Mouse (Mus musculus): ENCODE results near the gene Kif20b. TPM values are rescaled to one million over a fixed set of nuclear protein-coding genes. Genes with fewer than 3 reads are reported as not detected.

The Kif20b gene
- polyA plus RNA-seq, 1 experiment from 2014 or later = 75.3 TPM

DNA sequence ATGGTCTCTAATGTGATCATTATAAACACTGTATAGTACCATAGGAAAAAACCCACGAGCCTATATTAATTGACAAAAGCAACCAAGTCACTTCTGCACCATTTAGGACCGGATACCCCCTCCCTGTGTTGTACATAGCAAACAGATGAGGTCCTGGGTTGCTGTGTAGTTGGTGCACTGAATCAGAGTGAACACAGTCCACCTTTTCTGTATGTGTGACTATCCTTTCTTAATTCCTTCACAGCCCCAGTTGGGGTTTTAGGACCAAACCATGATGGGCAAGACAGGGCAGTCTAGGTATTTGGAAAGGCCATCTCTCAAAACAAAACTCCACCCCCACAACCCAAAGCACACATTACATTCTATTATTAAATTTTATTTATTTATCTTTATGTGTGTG lies 20.4 kb upstream of the Kif20b start:
- Histone ChIP-seq H3K9ac (replicated peaks; ENCODE audit: low read length) (no peak overlapping the region), H3K9me3 (replicated peaks; ENCODE audit: control insufficient read depth, low read length) (no peaks in the 10 kb centered on the region), H3K4me1 (ENCODE audit: control insufficient read depth, insufficient read depth, low read length) (no peaks in the 10 kb centered on the region), H3K36me3 (replicated peaks; ENCODE audit: control insufficient read depth, insufficient read depth, low read depth, low read length) (no peaks in the 10 kb centered on the region), H3K4me2 (ENCODE audit: low read depth, low read length) (no peak overlapping the region), H3K27me3 (ENCODE audit: control insufficient read depth, insufficient read depth, low read length) (no peaks in the 10 kb centered on the region), H3K27ac (replicated peaks; ENCODE audit: low read depth, low read length) (no peak overlapping the region), H3K4me3 (ENCODE audit: low read depth, low read length) (no peak overlapping the region)
- 87% methylated on average over 2 of the region's 2 CpGs for WGBS
- DNase-seq (ENCODE audit: low spot score) = no peak
- ATAC-seq (replicated peaks; ENCODE audit: insufficient number of reproducible peaks, low FRiP score, low TSS enrichment, low read depth) = no peak

DNA sequence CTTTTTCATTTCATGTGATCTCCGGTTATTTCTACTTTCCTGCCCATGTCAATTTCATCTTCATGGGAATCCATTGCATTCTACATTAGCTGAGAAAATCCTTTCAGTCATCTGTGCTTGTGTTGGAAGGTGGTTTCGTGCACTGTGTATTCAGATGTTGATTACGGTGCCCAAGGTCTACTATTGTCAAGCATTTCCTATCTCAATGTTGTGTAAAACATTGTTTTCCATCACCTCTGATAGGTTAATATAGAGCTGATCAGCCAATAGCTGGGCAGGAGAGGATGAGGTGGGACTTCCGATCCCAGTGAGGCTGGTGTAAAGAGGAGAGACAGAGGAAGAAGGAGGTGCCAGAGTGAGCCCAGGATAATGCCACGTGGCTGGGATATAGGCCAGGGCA lies 18.1 kb upstream of the Kif20b start:
- H3K27ac ChIP-seq (replicated peaks; ENCODE audit: low read depth, low read length) = no peak overlapping the region
- no peaks in the 10 kb centered on the region for H3K9me3 ChIP-seq (replicated peaks; ENCODE audit: control insufficient read depth, low read length)
- no peaks in the 10 kb centered on the region for H3K4me1 ChIP-seq (ENCODE audit: control insufficient read depth, insufficient read depth, low read length)
- H3K9ac ChIP-seq (replicated peaks; ENCODE audit: low read length) = no peak overlapping the region
- H3K4me2 ChIP-seq (ENCODE audit: low read depth, low read length) = no peak overlapping the region
- WGBS = 82% methylated on average over 5 of the region's 5 CpGs
- ATAC-seq (replicated peaks; ENCODE audit: insufficient number of reproducible peaks, low FRiP score, low TSS enrichment, low read depth) = no peak
- no peaks in the 10 kb centered on the region for H3K27me3 ChIP-seq (ENCODE audit: control insufficient read depth, insufficient read depth, low read length)
- no peaks in the 10 kb centered on the region for H3K36me3 ChIP-seq (replicated peaks; ENCODE audit: control insufficient read depth, insufficient read depth, low read depth, low read length)
- no peak overlapping the region for H3K4me3 ChIP-seq (ENCODE audit: low read depth, low read length)
- no peak for DNase-seq (ENCODE audit: low spot score)

DNA sequence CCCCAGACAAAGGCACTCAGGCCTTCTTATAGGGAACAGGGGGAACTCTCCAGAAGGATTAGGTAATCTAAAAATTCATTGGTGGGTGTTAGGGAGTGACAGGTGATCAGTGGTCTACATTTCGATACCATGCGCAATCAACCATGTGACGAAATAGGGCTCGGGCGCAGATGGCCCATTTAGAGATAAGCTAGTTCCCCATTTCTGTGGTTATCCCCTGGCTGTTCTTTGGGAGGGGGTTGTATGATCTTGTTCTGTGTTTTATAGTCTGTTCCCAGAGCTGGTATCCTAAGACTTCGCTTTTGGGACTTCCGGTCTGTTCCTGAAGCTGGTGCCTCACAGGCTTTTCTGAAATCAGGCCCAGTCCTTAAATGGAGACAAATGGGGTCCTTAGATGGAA lies 16.7 kb upstream of the Kif20b start:
- H3K27me3 ChIP-seq (ENCODE audit: control insufficient read depth, insufficient read depth, low read length) = no peaks in the 10 kb centered on the region
- no peaks in the 10 kb centered on the region for H3K9me3 ChIP-seq (replicated peaks; ENCODE audit: control insufficient read depth, low read length)
- no peak for ATAC-seq (replicated peaks; ENCODE audit: insufficient number of reproducible peaks, low FRiP score, low TSS enrichment, low read depth)
- no peak overlapping the region for H3K4me2 ChIP-seq (ENCODE audit: low read depth, low read length)
- H3K9ac ChIP-seq (replicated peaks; ENCODE audit: low read length) = no peak overlapping the region
- DNase-seq (ENCODE audit: low spot score) = no peak
- H3K4me1 ChIP-seq (ENCODE audit: control insufficient read depth, insufficient read depth, low read length) = no peaks in the 10 kb centered on the region
- no peak overlapping the region for H3K4me3 ChIP-seq (ENCODE audit: low read depth, low read length)
- 93% methylated on average over 7 of the region's 7 CpGs for WGBS
- no peak overlapping the region for H3K27ac ChIP-seq (replicated peaks; ENCODE audit: low read depth, low read length)
- no peaks in the 10 kb centered on the region for H3K36me3 ChIP-seq (replicated peaks; ENCODE audit: control insufficient read depth, insufficient read depth, low read depth, low read length)

DNA sequence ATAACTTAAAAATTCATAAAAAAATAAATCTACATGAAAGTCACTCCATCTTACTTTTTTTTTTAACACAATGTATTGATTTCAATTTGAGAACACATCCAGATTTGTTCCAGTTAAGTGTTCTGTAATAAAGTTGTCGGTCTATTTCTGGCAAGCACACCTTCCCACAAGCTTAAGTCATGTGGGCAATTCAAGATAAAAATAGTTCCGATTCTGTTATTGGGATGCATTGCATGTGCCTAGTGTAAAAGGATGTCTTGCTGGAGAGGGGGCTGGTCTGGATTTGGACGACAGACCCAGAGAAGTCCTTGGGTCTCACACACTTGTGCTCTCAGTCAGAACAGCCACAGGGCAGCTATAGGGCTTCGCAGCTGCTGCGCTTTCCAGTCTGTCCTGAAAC lies 15.4 kb upstream of the Kif20b start:
- H3K27ac ChIP-seq (replicated peaks; ENCODE audit: low read depth, low read length) = no peak overlapping the region
- no peak for DNase-seq (ENCODE audit: low spot score)
- no peak overlapping the region for H3K4me2 ChIP-seq (ENCODE audit: low read depth, low read length)
- H3K4me1 ChIP-seq (ENCODE audit: control insufficient read depth, insufficient read depth, low read length) = no peaks in the 10 kb centered on the region
- H3K27me3 ChIP-seq (ENCODE audit: control insufficient read depth, insufficient read depth, low read length) = no peaks in the 10 kb centered on the region
- no peak overlapping the region for H3K9ac ChIP-seq (replicated peaks; ENCODE audit: low read length)
- ATAC-seq (replicated peaks; ENCODE audit: insufficient number of reproducible peaks, low FRiP score, low TSS enrichment, low read depth) = no peak
- H3K4me3 ChIP-seq (ENCODE audit: low read depth, low read length) = no peak overlapping the region
- 84% methylated on average over 5 of the region's 5 CpGs for WGBS
- H3K9me3 ChIP-seq (replicated peaks; ENCODE audit: control insufficient read depth, low read length) = no peaks in the 10 kb centered on the region
- no peaks in the 10 kb centered on the region for H3K36me3 ChIP-seq (replicated peaks; ENCODE audit: control insufficient read depth, insufficient read depth, low read depth, low read length)

DNA sequence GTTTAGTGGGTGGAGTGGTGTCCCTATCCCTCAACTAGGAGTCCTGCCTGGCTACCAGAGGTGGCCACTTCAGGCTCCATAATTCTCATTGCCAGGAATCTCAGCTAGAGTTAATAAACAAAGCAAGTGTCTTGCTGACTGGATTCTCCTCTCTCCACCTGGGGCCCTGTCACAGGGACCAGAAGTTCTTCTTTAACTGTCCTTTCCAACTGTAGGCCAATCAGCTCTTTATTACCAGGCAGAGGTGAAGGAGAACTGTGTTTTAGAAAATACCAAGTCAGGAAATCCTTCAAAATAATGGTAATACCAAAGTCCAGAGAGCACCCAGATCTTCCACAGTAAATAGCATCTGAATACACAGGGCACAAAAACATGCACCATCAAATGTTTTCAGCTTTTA lies 9.8 kb upstream of the Kif20b start:
- Histone ChIP-seq H3K27ac (replicated peaks; ENCODE audit: low read depth, low read length) (no peak overlapping the region), H3K27me3 (ENCODE audit: control insufficient read depth, insufficient read depth, low read length) (no peaks in the 10 kb centered on the region), H3K4me3 (ENCODE audit: low read depth, low read length) (no peak overlapping the region), H3K9me3 (replicated peaks; ENCODE audit: control insufficient read depth, low read length) (no peaks in the 10 kb centered on the region), H3K36me3 (replicated peaks; ENCODE audit: control insufficient read depth, insufficient read depth, low read depth, low read length) (no peaks in the 10 kb centered on the region), H3K9ac (replicated peaks; ENCODE audit: low read length) (no peak overlapping the region), H3K4me2 (ENCODE audit: low read depth, low read length) (no peak overlapping the region), H3K4me1 (ENCODE audit: control insufficient read depth, insufficient read depth, low read length) (no peaks in the 10 kb centered on the region)
- DNase-seq (ENCODE audit: low spot score) (no peak), ATAC-seq (replicated peaks; ENCODE audit: insufficient number of reproducible peaks, low FRiP score, low TSS enrichment, low read depth) (no peak)

DNA sequence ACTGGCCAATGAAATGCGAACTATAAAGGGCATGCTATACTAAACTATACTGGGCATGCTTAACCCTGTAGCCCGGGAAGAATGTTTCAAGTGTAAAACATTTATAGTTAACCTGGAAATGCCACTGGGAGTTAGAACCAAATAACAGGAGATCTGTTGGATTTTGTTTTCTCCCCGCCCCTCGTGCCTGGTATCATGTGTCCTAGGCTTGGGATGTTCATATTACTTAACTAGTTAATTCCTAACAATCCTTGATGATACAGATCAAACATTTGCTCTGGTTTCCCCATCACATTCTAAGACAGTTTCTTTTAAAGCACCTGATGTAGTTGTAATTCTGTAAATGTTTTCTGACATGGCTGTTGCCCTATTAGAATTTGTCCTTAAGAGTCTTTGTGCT lies 2.1 kb upstream of the Kif20b start:
- Histone ChIP-seq H3K9ac (replicated peaks; ENCODE audit: low read length) (no peak overlapping the region), H3K4me1 (ENCODE audit: control insufficient read depth, insufficient read depth, low read length) (no peaks in the 10 kb centered on the region), H3K4me3 (ENCODE audit: low read depth, low read length) (no peak overlapping the region), H3K9me3 (replicated peaks; ENCODE audit: control insufficient read depth, low read length) (no peaks in the 10 kb centered on the region), H3K36me3 (replicated peaks; ENCODE audit: control insufficient read depth, insufficient read depth, low read depth, low read length) (no peaks in the 10 kb centered on the region), H3K27me3 (ENCODE audit: control insufficient read depth, insufficient read depth, low read length) (no peaks in the 10 kb centered on the region), H3K4me2 (ENCODE audit: low read depth, low read length) (no peak overlapping the region), H3K27ac (replicated peaks; ENCODE audit: low read depth, low read length) (no peak overlapping the region)
- ATAC-seq (replicated peaks; ENCODE audit: insufficient number of reproducible peaks, low FRiP score, low TSS enrichment, low read depth) = no peak
- no peak for DNase-seq (ENCODE audit: low spot score)
- WGBS = 86% methylated on average over 4 of the region's 4 CpGs

DNA sequence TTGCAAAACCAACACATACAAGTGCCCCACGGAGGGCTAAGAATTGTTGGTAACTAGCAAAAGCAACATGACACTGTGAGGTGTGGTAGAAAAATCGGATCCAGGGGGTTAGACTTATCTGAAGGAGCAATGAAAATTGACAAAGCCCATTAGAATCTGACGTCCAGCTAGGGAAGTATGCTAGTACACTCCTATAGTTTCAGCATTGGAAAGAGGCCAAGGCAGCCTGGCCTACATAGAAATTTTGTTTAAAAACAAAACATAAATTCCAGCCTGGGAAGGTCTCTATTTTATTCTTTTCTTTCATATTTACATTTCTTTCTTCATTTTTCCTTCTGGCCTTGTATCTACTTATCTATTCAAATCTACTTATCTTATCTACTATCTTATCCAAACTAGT lies 1.6 kb upstream of the Kif20b start:
- Histone ChIP-seq H3K4me1 (ENCODE audit: control insufficient read depth, insufficient read depth, low read length) (no peaks in the 10 kb centered on the region), H3K9me3 (replicated peaks; ENCODE audit: control insufficient read depth, low read length) (no peaks in the 10 kb centered on the region), H3K4me2 (ENCODE audit: low read depth, low read length) (no peak overlapping the region), H3K27ac (replicated peaks; ENCODE audit: low read depth, low read length) (no peak overlapping the region), H3K9ac (replicated peaks; ENCODE audit: low read length) (no peak overlapping the region), H3K4me3 (ENCODE audit: low read depth, low read length) (no peak overlapping the region), H3K27me3 (ENCODE audit: control insufficient read depth, insufficient read depth, low read length) (no peaks in the 10 kb centered on the region), H3K36me3 (replicated peaks; ENCODE audit: control insufficient read depth, insufficient read depth, low read depth, low read length) (no peaks in the 10 kb centered on the region)
- no peak for ATAC-seq (replicated peaks; ENCODE audit: insufficient number of reproducible peaks, low FRiP score, low TSS enrichment, low read depth)
- no peak for DNase-seq (ENCODE audit: low spot score)
- 76% methylated on average over 3 of the region's 3 CpGs for WGBS

DNA sequence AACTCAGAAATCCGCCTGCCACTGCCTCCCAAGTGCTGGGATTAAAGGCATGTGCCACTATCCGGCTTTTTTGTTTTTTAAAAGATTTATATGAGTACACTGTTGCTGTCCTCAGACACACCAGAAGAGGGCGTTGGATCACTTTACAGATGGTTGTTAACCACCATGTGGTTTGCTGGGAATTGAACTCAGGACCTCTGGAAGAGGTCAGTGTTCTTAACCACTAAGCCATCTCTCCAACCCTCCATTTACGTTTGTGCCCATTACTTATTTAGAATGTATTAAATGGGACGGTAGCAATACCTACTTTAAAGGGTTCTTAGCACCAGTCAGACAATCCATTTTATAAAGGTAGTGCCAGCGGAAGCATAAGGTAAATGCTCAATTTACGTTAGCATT lies 909 bp upstream of the Kif20b start:
- ATAC-seq (replicated peaks; ENCODE audit: insufficient number of reproducible peaks, low FRiP score, low TSS enrichment, low read depth) = no peak
- H3K9me3 ChIP-seq (replicated peaks; ENCODE audit: control insufficient read depth, low read length) = no peaks in the 10 kb centered on the region
- DNase-seq (ENCODE audit: low spot score) = peak; percentile 22

DNA sequence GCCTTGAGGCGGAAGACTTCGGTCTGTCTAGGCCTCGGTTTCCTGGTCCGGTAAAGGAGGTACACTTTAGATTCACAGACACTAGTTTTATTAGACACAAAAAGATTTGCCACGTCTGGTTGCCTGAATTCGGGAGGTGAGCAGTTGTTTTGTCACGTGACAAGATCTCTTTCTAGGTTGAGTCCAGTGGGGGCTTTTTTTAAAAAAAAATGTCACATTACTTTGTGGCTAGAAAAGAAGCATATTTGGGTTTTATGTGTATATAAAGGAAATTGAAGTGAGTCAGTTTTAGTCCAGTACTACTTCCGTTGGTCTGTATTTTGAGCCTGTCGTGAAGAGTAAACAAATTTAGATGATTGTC lies 422 bp downstream of the Kif20b start:
- no peaks in the 10 kb centered on the region for H3K36me3 ChIP-seq (replicated peaks; ENCODE audit: control insufficient read depth, insufficient read depth, low read depth, low read length)
- peak overlapping the region; percentile 28 for H3K4me2 ChIP-seq (ENCODE audit: low read depth, low read length)
- H3K4me1 ChIP-seq (ENCODE audit: control insufficient read depth, insufficient read depth, low read length) = no peaks in the 10 kb centered on the region
- H3K27me3 ChIP-seq (ENCODE audit: control insufficient read depth, insufficient read depth, low read length) = no peaks in the 10 kb centered on the region
- no peak overlapping the region; the same call in 1 of the 2 replicates for H3K27ac ChIP-seq (replicated peaks; ENCODE audit: low read depth, low read length)
- H3K9me3 ChIP-seq (replicated peaks; ENCODE audit: control insufficient read depth, low read length) = no peaks in the 10 kb centered on the region
- DNase-seq (ENCODE audit: low spot score) = no peak
- ATAC-seq (replicated peaks; ENCODE audit: insufficient number of reproducible peaks, low FRiP score, low TSS enrichment, low read depth) = no peak
- peak overlapping the region; percentile 73 for H3K4me3 ChIP-seq (ENCODE audit: low read depth, low read length)
- under 1% methylated on average over 9 of the region's 9 CpGs for WGBS
- H3K9ac ChIP-seq (replicated peaks; ENCODE audit: low read length) = peak overlapping the region; percentile 66

More for the DNA sequence above, 909 bp upstream of the Kif20b start:
- WGBS = 25% methylated on average over 7 of the region's 7 CpGs
- no peak overlapping the region for H3K27ac ChIP-seq (replicated peaks; ENCODE audit: low read depth, low read length)
- no peaks in the 10 kb centered on the region for H3K36me3 ChIP-seq (replicated peaks; ENCODE audit: control insufficient read depth, insufficient read depth, low read depth, low read length)
- H3K27me3 ChIP-seq (ENCODE audit: control insufficient read depth, insufficient read depth, low read length) = no peaks in the 10 kb centered on the region
- H3K4me1 ChIP-seq (ENCODE audit: control insufficient read depth, insufficient read depth, low read length) = no peaks in the 10 kb centered on the region
- no peak overlapping the region for H3K9ac ChIP-seq (replicated peaks; ENCODE audit: low read length)
- H3K4me2 ChIP-seq (ENCODE audit: low read depth, low read length) = peak overlapping the region; percentile 30; the same call in 1 of the 2 replicates
- H3K4me3 ChIP-seq (ENCODE audit: low read depth, low read length) = peak overlapping the region; percentile 73; the same call in 1 of the 2 replicates
